Mouse (Mus musculus): Measurements from ENCODE around the gene Kmt2d. TPM values are rescaled to one million over a fixed set of nuclear protein-coding genes. Genes with fewer than 3 reads are reported as not detected.

Kmt2d gene
- polyA plus RNA-seq, 1 experiment from 2014 or later: 13.4 TPM

DNA sequence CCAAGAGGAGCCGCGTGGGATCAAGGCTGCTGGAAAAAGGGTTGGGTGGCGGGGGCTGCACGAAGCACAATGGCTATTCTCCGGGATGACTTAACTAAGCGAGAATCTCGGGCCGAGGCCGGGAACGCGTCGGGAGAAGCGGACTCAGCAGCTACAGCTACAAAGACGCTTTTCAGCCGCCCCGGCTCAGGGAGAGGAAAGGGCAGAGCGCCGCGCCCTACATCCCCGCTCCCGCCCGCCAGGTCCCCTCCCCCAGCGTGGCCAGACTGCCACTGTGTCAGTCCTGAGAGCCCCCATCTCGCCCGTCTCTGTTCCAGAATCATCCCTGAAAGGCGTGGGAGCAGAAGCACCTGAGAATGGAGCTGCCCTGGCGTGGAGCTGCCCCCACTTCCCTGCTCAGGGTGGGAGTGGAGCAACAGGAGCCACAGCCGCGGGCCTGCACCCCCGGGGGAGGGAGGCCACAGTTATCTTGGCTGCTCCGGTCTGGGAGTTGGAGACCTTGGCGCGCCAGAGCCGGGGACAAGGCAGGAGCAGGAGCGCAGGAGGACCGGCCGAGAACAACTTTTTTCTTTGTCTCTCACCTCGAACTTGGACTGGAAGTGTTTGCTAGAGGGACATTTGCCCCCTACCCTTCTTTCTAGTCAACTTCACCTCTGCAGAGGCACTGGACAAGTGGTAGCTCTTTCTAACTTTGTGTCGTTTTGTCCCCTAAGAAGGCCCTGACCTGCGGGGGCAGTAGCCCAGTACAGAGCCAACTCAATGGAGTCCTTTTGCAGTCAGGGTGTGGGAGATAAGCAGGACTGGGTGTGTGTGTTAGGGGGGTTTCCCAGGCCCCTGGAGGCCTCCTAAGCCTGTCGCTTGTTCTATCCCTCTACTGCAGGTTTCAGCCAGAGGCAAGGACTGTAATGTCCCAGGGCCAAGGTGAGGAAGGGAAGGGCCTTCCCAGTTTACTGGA lies 24.9 kb upstream of the Kmt2d start:
- peaks cover 98% of the 10 kb centered on the region for H3K27me3 ChIP-seq
- H3K4me1 ChIP-seq: peaks cover 44% of the 10 kb centered on the region
- H3K9me3 ChIP-seq: no peaks in the 10 kb centered on the region
- H3K36me3 ChIP-seq: no peaks in the 10 kb centered on the region
- peak overlapping the region; percentile 33 for H3K4me3 ChIP-seq
- ATAC-seq (ENCODE audit: low FRiP score, low read depth): 0 out of 2 replicates have a peak, but pooled peaks have one; percentile 46
- no peak overlapping the region for H3K27ac ChIP-seq (replicated peaks)
- H3K9ac ChIP-seq (replicated peaks): peak overlapping the region; percentile 45
- peak overlapping the region; percentile 90 for H3K4me2 ChIP-seq (replicated peaks)
- whole genome bisulfite sequencing: 1% methylated on average over 41 of the region's 41 CpGs

DNA sequence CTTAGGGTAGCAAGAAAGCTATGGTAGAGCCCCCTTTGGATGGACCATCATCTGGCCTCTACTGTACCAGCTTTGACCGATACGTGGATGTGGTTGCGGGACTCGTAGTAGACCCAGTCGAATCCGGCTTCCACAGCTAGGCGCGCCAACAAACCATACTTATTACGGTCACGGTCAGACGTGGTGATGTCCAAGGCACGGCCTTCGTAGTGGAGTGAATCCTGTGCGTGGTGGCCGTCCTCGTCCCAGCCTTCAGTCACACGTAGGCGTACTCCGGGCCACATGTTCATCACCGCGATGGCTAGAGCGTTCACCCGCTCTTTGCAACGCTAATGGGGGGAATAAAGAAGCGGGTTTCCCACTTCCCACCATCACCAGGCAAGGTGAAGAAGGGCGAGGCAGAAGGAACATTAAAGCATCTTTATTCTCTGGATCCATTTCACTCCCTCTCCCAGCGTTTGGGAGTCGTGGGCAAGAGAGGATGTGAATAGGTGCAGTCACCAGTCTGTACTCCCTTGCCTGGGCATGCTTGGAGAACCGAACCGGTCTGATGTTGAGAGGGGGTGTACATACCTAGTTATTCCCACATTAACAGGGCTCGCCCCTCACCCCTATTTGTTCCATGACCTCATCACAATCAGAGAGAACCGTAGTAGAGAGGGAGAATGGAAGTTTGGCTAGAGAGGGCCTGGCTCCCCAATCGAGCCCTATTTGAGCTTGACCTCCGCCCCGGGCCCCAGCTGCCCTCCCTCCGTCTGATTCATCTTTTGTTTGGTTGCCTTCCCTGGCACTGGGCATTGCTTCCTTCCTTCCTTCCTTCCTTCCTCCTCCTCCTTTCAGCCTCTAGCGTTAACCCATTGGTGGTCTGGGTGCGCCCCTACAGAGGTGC lies 24.0 kb upstream of the Kmt2d start:
- no peak for ATAC-seq (ENCODE audit: low FRiP score, low read depth)
- no peak overlapping the region for H3K27ac ChIP-seq (replicated peaks)
- peaks cover 44% of the 10 kb centered on the region for H3K4me1 ChIP-seq
- no peaks in the 10 kb centered on the region for H3K36me3 ChIP-seq
- peak overlapping the region; percentile 45 for H3K9ac ChIP-seq (replicated peaks)
- peak overlapping the region; percentile 90 for H3K4me2 ChIP-seq (replicated peaks)
- 3% methylated on average over 38 of the region's 38 CpGs for whole genome bisulfite sequencing
- no peaks in the 10 kb centered on the region for H3K9me3 ChIP-seq
- H3K4me3 ChIP-seq: peak overlapping the region; percentile 47
- peaks cover 93% of the 10 kb centered on the region for H3K27me3 ChIP-seq

DNA sequence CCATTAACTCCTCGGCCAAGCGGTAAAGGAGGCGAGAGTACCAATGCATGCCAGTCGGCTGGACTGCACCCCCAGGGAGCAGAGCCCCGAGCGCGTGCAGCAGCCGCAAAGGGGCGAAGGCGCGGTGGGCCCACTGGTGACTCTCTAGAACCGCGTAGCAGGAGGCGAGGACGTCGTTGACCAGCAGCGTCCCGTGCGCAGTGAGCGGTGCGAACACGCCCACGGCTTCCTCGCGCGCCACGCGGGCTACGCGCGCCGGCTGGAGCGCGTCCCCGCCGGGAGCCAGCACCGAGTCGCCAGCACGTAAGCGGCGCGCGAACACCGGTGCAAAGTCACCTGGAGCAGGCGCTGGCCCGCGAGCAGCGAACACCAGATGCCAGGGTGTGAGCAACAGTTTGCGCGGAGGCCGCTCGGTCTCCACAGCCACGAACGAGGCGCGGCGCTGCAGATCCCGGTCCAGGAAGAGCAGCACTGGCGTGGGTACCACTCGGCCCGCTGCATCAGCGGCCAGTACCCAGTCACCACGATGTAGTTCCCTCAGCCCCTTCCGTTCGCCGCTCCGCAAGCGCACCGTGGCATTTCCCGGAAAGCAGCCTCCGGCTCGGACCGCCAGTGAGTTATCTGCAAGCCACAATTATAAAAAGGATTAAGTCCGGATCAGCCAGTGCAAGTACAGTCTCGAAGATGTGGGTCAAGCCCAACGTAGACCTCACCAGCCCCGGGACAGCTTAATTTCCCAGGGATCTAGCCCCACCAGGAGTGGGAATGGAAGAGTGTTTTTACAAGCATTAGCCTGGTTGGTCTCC lies 23.1 kb upstream of the Kmt2d start, which contains the start of gene Rhebl1:
Rhebl1 (minus strand) TSS at position 601 of the 806 bp plus-strand sequence.
- H3K36me3 ChIP-seq: no peaks in the 10 kb centered on the region

DNA sequence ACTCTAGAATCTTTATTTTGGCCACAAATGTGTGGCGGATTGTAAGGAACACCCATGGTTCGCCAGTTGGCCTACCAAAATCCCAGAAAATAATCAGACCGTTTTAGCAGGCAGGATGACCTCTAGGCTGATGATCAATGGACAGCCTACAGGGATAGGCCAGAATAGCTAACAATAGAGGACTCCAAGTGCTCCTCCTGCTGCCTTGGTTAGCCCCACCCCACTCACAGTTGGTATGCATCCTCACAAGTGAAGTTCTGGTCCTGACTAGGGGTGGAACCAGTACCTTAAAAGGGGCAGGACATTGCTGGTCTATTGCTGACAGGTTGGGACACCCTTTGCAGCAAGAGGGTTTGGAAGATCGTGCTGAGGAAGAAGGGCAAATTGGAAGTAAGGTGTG lies 22.0 kb upstream of the Kmt2d start:
- no peak overlapping the region for H3K9ac ChIP-seq (replicated peaks)
- no peak for ATAC-seq (ENCODE audit: low FRiP score, low read depth)
- peaks cover 39% of the 10 kb centered on the region for H3K4me1 ChIP-seq
- no peak overlapping the region for H3K4me3 ChIP-seq
- 41% methylated on average over 4 of the region's 4 CpGs for WGBS
- H3K36me3 ChIP-seq: no peaks in the 10 kb centered on the region
- H3K27me3 ChIP-seq: peaks cover 74% of the 10 kb centered on the region
- H3K4me2 ChIP-seq (replicated peaks): no peak overlapping the region
- no peak overlapping the region for H3K27ac ChIP-seq (replicated peaks)
- no peaks in the 10 kb centered on the region for H3K9me3 ChIP-seq

More for the DNA sequence above, 23.1 kb upstream of the Kmt2d start, which contains the start of gene Rhebl1:
- no peak for ATAC-seq (ENCODE audit: low FRiP score, low read depth)
- peak within 1 kb of the TSS; percentile 47 for H3K4me3 ChIP-seq
- H3K9me3 ChIP-seq: no peaks in the 10 kb centered on the region
- H3K27me3 ChIP-seq: peaks cover 85% of the 10 kb centered on the region
- H3K27ac ChIP-seq (replicated peaks): no peak within 1 kb of the TSS
- WGBS: under 1% methylated on average over 77 of the region's 77 CpGs
- peak within 1 kb of the TSS; percentile 90 for H3K4me2 ChIP-seq (replicated peaks)
- peaks cover 44% of the 10 kb centered on the region for H3K4me1 ChIP-seq
- H3K9ac ChIP-seq (replicated peaks): peak within 1 kb of the TSS; percentile 54

DNA sequence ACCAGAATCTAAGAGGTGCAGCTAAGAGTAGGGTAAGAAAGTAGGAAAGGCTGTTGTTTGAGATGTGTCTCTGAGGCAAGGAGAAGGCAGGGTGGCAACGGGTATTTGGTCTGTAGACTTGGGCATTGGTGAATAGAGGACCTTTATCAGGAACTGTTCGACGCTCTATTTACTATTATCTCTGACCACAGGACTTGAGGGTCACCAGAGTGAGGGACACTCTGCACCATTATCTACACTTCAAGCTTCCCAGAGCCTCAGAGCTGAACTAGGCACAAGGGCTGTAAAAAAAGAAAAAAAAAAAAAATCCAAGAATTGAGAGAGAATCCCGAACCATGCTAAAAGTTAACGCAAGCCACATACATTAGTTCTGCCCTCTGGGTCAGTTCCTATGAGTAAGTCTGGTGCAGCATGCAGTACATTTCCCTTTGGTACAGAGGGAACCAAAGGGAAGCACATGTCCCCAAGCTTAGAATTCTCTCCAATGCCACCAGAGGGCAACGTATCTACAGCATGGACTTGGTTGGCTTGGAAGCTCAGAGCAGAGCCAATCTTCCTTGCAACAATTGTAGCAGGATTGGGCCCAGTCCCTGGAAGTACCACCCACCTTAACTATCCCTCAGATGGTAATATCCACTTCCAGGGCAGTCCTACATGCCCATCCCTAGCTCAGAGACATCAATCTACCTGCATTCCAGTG lies 21.1 kb upstream of the Kmt2d start:
- H3K27me3 ChIP-seq: peaks cover 64% of the 10 kb centered on the region
- no peak overlapping the region for H3K9ac ChIP-seq (replicated peaks)
- H3K27ac ChIP-seq (replicated peaks): no peak overlapping the region
- no peak overlapping the region for H3K4me2 ChIP-seq (replicated peaks)
- H3K4me1 ChIP-seq: peaks cover 31% of the 10 kb centered on the region
- no peak overlapping the region for H3K4me3 ChIP-seq
- no peak for ATAC-seq (ENCODE audit: low FRiP score, low read depth)
- 47% methylated on average over 6 of the region's 6 CpGs for WGBS
- no peaks in the 10 kb centered on the region for H3K36me3 ChIP-seq
- no peaks in the 10 kb centered on the region for H3K9me3 ChIP-seq

DNA sequence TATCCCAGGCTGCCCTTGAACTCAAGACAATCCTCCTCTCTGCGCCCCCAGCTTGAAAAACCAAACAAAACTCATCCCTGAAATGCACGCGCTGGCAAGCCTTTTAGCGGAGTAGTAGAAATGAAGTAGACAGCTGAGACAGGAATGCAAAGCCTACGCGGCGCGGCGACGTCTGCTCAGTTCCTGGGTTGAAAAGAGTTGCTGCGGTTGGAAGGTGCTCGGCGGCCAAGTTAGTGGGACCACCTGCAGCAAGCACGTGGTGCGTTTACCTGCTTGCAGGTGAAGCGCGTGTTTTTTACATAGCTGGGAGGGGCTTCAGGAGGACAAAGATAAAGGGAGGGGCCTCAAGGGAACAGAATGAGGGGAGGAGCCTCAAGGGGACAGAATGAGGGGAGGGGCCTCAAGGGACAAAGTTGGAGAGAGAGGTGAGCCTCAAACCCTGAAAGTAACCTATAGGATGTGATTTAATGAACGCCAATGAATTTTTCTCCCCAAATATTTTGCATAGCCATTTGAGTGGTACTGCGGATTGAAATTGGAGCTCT lies 20.3 kb upstream of the Kmt2d start:
- 8% methylated on average over 19 of the region's 19 CpGs for WGBS
- Histone ChIP-seq H3K27ac (replicated peaks) (no peak overlapping the region), H3K4me2 (replicated peaks) (no peak overlapping the region), H3K27me3 (peaks cover 59% of the 10 kb centered on the region), H3K4me3 (no peak overlapping the region), H3K9me3 (no peaks in the 10 kb centered on the region), H3K9ac (replicated peaks) (no peak overlapping the region), H3K4me1 (peaks cover 27% of the 10 kb centered on the region), H3K36me3 (no peaks in the 10 kb centered on the region)
- ATAC-seq (ENCODE audit: low FRiP score, low read depth): no peak

DNA sequence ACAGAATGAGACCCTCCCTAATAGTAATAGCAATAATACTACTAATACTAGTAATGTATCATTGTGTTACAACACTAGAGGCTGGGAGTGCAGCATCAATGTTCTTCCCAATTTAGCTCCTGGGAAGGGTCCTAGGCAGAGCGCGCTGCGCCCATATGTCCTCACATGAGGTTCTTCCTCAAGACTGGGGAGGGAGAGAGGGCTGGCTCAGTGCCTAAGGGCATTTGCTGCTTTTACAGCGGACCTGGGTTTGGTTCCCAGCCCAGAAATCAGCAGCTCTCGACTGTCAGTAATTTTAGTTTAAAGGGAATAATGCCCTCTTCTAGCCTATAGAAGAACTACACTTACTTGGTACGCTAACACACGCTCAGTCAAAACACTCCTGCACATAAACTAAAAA lies 16.5 kb upstream of the Kmt2d start:
- WGBS: 89% methylated on average over 7 of the region's 7 CpGs
- H3K9me3 ChIP-seq: no peaks in the 10 kb centered on the region
- H3K27me3 ChIP-seq: peaks cover 22% of the 10 kb centered on the region
- no peaks in the 10 kb centered on the region for H3K36me3 ChIP-seq
- H3K27ac ChIP-seq (replicated peaks): no peak overlapping the region
- H3K9ac ChIP-seq (replicated peaks): no peak overlapping the region
- H3K4me1 ChIP-seq: no peaks in the 10 kb centered on the region
- H3K4me2 ChIP-seq (replicated peaks): no peak overlapping the region
- no peak overlapping the region for H3K4me3 ChIP-seq
- ATAC-seq (ENCODE audit: low FRiP score, low read depth): no peak

DNA sequence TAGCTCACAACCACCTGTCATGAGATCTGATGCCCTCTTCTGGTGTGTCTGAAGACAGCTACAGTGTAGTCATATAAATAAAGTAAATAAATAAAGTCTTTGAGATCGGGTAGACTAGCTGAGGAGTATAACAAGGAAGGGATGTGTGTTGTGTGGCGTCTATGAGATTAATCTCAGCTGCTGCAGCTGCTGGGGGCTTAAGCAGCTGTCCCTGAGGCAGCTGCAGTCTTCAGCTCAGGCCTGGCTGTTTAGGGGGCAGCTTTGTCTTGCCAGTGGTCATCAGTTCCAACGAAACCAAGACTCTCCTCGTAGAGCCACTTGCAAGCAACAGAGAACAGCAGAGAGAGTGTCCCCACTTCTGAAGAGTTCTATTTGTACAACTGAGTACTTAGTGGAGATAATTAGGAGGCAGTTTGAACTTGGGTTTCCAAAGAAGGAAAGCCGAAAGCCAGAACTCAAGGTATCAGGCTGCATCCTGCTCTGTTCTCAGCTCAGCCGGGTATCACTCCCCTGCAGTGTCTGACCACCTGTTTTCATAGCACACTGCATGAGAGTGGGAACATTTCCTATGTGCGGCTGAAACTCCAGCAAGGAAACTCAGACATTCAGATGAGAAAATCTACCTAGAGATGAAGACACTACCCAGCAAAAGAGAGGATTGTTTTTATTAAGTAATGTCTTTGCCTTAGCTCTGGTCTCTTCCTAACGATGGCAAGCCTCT lies 15.8 kb upstream of the Kmt2d start:
- Histone ChIP-seq H3K27me3 (peaks cover 15% of the 10 kb centered on the region), H3K4me1 (peaks cover under 1% of the 10 kb centered on the region; the same call in 1 of the 2 replicates), H3K36me3 (no peaks in the 10 kb centered on the region), H3K4me3 (no peak overlapping the region), H3K9ac (replicated peaks) (no peak overlapping the region), H3K4me2 (replicated peaks) (no peak overlapping the region), H3K9me3 (no peaks in the 10 kb centered on the region), H3K27ac (replicated peaks) (no peak overlapping the region)
- WGBS: 63% methylated on average over 8 of the region's 8 CpGs
- ATAC-seq (ENCODE audit: low FRiP score, low read depth): no peak

DNA sequence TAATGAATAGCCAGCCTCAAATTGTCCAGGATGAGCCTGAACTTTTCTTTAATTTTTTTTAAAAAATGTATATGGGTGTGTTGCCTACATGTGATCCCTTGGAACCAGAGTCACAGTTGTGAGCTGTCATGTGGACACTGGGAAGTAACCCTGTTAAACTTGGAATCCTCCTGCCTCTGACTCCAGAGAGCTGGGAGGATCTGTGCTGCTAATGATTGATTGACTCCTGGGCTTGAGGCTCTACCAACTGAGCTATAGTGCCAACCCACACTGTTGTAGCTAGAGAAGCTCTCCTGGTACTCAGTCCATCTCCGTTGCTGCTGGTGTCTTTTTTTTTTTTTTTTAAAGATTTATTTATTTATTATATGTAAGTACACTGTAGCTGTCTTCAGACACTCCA lies 13.1 kb upstream of the Kmt2d start:
- 0 out of 2 replicates have a peak, but pooled peaks cover 4% of the 10 kb centered on the region for H3K27me3 ChIP-seq
- no peaks in the 10 kb centered on the region for H3K36me3 ChIP-seq
- H3K4me3 ChIP-seq: no peak overlapping the region
- no peak overlapping the region for H3K27ac ChIP-seq (replicated peaks)
- no peak overlapping the region for H3K4me2 ChIP-seq (replicated peaks)
- no peak overlapping the region for H3K9ac ChIP-seq (replicated peaks)
- WGBS: 78% methylated on average over 1 of the region's 1 CpGs
- H3K9me3 ChIP-seq: no peaks in the 10 kb centered on the region
- peaks cover 22% of the 10 kb centered on the region for H3K4me1 ChIP-seq
- no peak for ATAC-seq (ENCODE audit: low FRiP score, low read depth)

DNA sequence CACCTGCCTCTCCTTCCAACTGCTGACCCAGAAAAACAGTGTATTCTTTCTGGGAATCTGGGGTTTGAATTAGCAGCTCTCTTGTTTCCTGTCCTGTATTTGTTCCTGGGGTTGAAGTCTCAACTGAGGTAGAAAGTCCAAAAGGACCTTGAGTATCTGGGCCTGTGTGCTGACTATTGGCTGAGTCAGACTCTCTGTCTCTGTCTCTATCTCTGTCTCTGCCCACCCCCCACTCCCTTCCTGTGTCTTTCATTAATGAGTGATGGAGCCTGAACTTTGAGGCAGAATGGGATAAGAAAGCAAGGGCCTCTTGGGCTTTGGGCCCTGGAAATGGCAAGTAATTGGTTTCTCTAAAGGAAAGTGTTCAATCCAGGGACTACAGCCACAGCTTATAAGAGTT lies 12.7 kb upstream of the Kmt2d start:
- no peak overlapping the region for H3K9ac ChIP-seq (replicated peaks)
- no peak overlapping the region for H3K4me3 ChIP-seq
- H3K27ac ChIP-seq (replicated peaks): no peak overlapping the region
- H3K27me3 ChIP-seq: 0 out of 2 replicates have a peak, but pooled peaks cover 4% of the 10 kb centered on the region
- no peaks in the 10 kb centered on the region for H3K36me3 ChIP-seq
- H3K4me2 ChIP-seq (replicated peaks): no peak overlapping the region
- no peak for ATAC-seq (ENCODE audit: low FRiP score, low read depth)
- peaks cover 24% of the 10 kb centered on the region for H3K4me1 ChIP-seq
- H3K9me3 ChIP-seq: no peaks in the 10 kb centered on the region
